Mouse (Mus musculus): ENCODE results near the gene Nlgn1.

The Nlgn1 gene

DNA sequence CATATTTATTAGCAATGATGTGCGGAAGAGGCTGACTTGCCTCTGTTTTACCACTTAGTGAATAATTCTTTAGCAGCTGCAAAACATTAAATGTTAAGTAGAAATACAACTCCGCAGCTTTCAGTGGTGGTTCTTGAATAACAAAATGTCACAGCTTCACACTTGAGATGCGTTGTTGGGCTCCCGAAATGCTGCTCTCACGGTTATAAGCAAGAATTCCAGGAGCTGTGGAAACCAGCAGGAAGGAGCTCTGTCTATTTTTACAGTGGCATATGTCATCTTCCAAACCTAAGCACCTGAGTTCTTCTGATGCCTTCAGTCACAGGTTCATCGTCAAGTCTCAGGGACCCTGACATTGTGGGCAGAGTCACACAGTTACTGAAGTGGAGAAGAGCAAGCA, 556.8 kb downstream of the Nlgn1 start:
- no peak for DNase-seq

DNA sequence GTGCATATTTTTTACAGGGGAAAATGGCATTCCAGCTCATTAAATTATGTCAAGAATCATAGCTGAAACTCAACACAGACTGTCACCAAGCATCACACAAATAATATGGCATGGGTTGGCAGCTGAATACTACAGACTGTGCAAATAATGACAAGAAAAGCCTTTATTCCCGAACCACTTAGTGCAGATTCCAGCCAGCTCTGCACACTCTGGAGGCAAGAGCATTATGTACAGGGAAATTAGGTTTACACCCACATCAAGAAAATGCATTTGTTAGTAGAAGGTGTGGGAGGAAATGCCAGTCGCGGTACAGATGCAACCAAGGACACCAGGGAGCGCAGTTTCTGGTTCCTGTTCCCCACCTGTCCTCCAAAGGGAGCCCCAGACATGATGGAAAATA, 558.4 kb downstream of the Nlgn1 start:
- DNase-seq, result no peak

DNA sequence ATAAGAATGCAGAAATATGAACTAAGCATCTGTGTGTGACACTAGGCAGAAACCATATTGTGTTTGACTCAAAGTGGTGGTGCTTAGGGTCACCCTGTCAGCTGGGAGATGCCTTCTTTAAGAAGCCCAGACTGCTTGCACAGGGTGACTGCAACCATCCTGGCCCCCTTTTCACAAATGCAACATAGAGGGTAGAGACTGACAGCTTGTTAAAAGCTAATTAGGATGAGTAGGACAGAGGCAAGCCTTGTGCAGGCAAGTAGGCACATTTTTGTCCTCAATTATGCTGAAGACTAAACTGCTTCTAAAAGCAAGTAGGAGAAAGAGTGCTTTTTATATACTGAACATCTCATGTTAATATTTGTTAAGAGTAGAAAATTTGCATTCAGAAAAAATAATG, 558.8 kb downstream of the Nlgn1 start:
- DNase-seq, result no peak

DNA sequence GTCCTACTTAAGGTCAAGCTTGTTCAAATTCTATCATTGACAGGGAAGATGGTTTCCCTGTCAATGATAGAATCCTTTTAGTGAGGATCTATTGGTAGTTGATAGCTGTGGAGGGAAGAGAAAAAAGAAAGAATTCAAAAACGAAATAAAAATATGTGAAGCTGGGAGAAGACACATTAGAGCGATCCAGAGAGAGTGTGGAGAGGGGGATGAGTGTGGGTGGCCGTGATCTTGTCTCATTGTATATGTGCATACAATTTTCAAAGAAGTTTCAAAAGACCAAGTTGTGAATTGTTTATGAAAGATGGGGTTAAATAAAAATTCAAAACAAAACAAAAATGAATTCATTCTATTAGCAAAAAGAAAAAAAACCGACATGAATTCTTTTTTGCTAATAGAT, 568.6 kb downstream of the Nlgn1 start:
- no peak for DNase-seq

DNA sequence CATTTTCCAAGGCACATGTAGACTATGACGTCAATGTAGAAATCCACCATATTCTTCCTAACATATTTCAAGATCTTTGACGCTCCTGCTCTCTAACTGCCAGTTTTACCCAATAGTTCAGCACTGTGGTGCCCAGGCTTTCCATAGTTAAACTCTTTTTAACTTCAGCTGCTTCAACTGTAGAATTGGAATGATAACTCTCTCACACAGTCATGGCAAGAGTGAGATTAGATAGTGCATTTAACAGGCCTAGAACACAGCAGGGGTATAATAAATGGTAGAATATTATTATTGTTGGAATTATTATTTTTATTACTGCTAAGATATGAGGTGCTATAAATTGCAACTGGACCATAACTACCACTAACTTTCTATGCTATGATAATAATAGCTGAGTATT, 574.4 kb downstream of the Nlgn1 start:
- no peak for DNase-seq

DNA sequence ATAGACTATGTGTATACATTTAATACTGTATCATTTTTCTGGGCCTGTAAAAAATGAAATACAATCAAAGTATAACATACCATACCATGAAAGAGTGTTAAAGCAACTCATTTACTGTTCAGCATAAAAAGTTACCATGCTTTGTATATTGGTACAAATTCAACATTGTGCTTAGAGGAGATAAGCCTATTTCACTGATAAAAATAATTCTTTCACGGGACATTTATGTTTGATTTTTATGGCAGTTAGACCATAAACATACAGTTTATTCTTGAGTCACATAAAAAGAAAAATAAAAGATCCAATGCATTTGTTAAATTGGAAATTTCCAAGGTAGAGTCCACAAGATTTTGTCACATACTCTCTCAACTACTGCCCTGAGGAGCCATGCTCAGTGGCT, 608.1 kb downstream of the Nlgn1 start:
- no peak for DNase-seq

DNA sequence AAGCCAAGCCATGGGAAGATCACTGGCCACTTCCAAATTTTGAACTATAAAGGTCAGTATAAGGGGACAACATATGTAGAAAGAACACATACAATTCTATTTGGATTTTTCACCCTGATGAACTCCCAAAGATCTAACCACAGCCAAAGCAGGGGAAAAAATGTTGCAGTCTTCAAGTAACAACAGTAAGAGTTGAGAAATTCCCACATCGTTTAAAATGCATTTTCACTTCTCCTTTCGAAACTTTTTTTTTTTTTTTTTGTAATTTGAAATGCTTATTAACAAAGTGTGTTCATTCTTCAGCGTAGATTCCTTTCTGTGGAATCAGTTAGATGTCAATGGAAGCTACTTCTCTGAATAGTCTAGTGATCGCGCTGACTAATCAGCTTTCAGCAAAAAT, 610.8 kb downstream of the Nlgn1 start:
- no peak for DNase-seq

DNA sequence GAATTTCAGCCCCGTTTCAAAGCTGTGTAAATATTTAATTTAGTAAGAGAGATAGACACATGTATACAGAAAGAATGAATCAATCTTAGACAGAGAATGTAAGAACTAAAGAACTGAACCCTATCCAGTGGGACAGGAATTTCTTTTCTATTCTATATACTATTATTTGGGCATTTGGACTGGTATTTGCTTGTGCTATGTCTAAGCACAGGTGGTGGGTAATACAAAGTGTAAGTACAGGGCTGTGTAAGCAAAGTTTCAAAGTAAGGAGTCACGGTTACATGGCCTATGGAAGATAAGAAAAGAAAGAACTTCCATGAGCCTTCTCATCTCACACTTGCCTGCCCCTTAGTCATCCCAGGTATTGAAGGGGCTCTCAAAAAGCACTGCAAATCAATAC, 624.9 kb downstream of the Nlgn1 start:
- no peak for DNase-seq

DNA sequence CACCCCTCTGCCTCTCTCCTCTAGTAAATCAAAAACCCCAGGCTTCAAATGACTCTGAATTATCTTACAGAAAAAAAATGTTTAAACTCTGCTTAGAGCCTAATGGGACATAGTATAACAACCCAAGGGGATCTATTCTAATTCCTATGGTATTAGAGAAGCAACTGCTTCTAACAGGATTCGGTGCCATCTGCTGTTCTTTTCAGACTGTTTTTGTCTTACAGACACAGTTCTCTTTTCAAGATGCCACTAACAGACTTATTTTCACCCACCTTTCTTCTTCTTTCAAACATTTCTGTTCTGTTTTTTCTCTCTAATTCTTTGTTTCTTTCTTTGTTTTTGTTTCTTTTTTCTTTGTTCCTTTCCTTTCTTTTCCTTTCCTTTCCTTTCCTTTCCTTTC, 635.0 kb downstream of the Nlgn1 start:
- no peak for DNase-seq

DNA sequence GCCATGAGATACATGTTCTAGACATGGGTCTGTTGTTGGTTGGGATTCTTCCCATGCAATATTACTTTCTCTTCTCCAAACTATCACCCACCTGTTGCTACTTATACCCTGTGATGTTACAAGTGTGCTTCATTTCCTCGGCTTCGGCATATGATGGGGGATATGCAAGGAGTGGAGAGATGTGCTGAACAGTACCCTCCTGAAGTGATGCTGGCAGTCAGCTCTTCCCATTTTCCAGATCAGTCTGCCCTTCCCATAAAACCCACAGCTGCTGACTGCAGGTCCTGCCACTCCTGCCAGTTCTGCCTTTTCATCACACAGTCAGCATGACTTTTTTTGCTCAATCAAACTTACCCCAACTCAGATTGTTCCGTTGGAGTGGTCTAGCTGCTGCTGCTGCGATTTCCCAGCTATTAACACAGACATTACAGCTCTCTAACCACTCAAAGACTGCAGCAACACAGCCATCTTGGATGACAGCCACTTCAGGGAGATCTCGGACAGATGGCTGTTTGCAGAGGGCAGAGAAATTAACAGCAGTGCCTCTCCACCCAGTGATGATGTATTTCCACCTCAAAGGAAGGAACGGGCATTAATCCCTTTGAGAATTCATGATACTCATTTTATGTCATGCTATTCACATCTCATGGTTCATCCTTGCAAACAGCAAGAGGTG, 643.3 kb downstream of the Nlgn1 start:
- no peak for DNase-seq

DNA sequence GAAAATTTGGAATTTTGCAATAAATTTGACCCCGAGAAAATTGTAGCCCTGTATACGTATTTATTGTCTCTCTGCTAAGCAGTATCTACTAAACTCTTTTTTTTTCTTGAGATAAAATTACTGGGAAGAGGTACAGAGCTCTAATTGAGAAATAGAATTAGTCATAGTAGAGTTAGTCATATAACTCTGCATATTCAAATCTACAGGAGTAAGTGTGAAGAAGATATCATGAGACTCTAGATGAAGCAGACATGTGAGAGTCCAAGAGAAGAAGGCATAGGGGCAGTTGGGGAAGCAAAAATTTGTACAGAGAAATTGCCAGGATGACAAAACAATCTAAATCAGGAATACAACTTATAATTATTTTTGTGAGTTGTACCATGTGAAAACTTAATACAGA, 648.6 kb downstream of the Nlgn1 start:
- DNase-seq, result no peak

DNA sequence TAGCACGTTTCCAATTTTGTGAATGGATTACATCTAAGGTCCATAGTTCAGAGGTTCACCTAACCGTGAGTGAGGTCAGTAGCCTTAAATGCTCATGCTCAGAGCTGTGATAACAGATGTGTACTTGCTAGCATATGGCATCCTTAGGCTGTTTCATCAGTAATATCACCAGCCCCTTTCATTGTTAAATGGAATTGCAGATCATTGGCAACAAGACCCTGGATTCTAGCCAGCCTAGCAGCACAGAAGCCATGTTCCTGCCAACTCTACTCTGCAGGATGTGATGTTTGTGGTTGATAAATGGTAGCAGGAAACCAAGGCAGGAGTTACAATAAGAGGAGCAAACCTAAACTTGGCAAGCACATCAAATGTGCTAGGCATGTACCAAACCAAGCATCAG, 652.9 kb downstream of the Nlgn1 start:
- peak; percentile 54 for DNase-seq

DNA sequence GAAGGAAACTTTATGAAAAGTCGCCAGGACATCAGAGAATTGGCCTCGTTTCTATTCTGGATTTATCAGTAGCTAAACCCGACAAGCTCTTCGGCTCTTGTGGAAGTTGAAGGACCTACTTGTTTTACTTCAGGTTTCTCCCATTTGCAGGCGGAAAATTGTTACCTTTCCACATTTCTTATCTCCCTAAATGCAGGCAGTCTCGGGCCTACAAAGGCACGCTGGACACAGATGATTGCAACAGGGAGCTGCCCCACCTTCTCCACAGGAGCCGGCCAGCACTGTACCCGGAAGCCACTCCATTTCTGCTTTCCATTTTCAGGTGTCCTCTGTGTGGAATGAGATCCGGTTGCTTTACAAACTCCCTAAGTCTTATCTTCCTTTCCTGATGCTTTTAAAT, 656.4 kb downstream of the Nlgn1 start:
- DNase-seq, result no peak

DNA sequence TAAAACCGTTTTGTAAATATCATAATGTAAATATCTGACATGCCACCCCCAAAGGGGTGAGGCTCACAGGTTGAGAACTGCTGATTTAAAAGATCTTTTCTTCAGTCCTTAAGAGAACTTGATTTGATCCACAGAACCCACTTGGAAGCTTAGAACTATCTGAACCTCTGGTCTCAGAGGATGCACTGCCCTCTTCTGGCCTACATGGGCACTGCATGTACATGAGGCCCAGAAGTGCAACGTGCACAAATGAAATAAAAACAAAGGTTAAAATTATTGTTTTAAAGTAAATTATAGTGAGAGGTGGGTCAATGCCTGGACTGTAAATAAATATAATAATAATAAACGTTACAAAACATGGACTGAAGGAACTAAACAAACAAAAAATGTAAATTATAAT, 657.2 kb downstream of the Nlgn1 start:
- DNase-seq, result peak; percentile 8

DNA sequence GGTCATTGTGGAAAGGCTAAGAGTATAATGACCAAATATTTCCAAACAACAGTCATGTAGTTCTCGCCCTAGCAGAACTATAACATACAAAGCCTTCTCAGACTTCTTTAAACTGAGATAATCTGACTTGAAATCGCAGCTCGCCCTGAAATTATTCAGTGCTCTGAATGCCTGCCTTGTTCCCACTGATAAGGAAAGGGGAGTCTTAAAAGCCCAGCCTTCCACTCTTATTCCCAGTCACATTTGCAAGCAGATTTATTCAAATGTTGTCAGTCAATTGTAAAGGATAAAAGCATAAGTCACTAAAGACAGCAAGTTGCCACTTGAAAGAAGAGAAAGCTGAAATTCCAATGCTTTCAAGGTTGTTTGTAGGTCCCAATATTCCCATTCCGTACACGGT, 658.9 kb downstream of the Nlgn1 start:
- DNase-seq, result no peak

DNA sequence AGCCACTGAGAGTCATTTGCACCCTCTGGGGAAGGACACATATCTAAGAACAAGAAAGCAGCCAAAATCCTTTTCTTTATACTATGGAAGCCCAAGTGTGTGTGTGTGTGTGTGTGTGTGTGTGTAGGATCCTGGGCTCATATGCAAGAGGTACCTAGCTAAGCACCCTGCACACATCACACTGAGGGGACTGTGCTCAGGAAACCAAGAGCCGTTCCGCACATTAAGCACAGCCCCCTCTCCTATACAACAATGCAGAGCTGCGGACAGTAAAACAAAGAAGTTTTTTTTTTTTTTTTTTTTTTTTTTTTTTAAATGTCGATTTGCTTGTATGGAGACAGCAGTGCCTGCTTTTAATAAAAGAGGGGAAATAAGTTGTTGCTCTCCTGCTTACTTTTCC, 659.5 kb downstream of the Nlgn1 start:
- no peak for DNase-seq

DNA sequence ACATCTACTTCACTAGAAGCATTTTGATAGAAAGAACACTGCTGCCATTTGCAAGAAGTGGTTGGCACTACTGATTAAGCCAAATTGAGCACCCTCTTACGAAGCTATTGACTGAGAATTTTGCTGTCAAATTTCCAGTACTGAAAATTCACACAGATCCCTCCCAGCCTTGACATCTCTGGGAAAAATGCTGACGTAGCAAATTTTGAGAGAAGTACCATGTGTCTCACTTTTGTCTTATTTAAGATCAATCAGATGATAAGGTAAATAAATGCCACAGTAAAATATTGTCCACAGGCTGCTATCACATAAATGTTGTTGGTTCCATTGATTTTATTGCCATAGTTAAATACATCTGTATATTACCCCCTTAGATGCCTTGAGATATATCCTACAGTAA, 668.8 kb downstream of the Nlgn1 start:
- DNase-seq, result no peak

DNA sequence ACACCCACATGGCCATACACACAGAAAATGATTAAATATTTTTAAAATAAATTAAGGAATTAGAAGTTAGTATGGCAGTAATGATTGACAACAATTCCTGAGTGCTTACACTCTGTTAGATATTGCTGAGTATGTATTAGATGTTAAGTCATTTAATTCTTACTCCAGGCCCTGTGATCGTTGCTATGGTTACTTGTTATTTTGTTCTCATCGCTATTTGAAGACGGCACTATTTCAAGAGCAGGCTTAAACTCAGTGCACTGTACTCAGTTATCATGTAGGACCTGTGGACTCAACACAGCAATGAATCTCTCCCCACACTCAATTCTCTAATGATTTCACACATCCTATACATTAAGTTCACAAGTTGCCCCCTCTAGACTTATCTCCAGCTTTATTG, 672.0 kb downstream of the Nlgn1 start:
- no peak for DNase-seq

DNA sequence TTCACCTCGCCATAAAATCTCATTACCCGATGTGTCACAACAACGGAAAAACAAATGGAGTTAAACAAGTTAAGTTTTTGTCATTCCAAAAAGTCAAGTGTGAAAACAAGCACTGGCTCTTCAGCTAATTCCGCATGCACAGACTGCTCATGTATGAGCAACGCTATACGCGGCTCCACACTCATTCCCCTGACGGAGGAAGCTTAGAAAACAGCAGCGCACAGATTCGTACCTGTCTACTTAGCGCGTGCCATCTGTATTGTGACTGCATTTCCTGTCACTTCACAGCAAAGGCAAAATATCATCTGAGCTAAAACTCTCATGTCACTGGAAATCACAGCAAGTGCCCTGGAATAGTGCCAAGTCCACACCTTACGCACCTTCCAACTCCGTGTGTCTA, 674.3 kb downstream of the Nlgn1 start:
- no peak for DNase-seq

DNA sequence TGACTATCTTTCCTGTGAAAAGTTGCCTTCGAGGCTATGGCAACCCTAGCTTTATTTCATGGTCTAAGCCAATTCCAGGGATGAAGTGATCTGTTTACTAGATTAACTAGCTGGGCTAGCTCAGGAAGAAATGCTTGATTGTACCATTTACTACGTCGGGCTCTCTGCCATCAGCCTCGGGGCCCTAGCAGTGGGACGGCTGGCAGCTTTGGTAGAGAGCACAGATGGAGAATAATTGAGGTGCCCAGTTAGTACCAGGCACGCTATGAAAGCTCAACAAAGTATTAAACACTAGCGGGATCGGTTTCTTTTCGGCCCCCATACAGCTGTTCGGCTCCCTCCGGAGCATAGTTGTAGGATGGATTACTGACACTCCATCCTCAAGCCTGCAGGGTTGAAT, 675.2 kb downstream of the Nlgn1 start:
- no peak for DNase-seq

DNA sequence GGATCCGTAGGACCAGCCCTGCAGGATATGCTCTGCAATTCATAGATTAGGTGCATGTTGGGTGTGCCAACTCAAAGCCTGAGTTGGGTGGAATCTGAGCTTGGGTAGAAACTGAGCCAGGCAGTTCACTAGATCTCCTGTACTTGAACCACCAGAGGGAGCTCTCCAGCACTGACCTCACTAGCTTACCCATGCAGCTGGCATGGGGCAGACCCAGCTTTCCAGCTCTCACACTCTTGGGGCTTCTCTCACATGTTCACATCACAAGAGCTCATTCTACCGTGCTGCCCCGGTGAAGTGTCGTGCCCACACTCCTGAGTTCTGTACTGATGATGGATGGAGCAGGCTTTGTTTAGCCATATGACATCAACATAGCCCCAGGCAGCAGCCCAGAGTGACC, 679.2 kb downstream of the Nlgn1 start:
- DNase-seq, result peak; percentile 40

DNA sequence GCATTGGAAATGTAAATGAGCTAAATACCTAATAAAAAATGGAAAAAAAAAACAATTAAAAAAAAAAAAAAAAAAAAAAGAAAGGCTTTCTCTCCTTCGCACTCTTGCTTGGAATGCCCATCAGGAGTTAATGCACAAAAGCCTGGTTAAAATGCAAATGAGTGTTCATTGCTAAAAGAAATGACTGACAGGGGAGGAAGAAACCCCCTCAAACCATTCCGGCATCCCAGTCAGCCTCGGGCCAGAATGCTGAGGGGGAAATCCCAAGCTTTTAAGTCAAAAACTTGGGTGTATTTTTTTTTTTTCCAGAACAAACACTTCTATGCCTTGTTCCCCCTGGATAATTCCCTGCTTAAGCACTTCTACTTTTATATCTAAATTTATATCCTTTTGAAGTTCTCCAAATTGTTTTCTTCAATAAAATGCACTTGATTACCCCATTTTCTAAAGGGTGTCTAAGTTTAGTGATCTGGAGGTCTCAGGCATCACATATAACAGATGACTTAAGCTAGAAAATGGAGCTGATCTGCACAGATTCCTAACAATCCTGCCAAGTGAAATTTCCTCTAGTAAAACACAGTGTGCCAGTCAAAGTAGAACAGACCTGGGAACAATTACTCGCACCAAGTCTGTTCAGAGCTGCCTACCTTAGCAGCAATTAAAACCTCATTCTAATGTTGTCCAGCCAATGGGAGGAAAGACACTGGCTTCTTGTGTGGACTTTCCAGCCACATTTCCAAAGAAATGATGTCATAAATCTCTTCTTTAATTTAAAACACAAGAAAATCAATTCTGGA, 686.2 kb downstream of the Nlgn1 start:
- no peak for DNase-seq

DNA sequence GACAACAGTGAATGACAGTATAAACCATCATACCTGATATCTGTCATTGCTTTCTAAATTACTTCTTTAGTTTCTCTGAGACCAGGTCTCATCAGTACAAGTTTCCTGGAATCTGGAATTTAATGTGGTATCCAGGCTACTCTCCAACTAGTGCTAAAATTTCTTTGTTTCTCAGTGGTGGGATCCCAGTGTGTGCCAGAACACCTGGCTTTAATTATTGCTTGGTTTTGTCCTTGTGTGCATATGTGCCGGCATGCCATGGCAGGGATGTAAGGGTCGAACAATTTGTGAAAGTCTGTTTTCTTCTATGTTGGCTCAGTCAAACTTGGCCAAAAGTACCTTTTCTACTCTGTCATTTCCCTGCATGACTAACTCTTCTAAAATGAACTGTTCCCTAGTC, 703.1 kb downstream of the Nlgn1 start:
- DNase-seq, result no peak

DNA sequence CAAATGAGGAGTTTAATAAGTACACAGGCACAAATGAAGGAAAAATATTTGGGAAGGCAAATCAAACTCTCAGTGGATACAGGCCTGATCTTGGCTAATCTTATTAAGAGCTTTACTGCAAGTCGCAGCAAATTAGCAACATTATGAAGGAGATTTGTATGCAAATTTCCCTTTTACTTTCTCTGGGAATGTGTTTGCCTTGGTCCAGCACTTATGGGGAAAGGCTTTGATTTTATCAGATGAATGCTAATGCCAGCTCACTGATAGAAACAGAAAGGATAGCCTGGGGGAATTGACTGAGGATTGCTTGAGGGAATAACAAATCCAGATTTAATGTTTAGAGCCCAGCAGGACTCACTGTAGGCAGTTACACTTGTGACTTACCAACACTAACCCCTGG, 725.7 kb downstream of the Nlgn1 start:
- no peak for DNase-seq

DNA sequence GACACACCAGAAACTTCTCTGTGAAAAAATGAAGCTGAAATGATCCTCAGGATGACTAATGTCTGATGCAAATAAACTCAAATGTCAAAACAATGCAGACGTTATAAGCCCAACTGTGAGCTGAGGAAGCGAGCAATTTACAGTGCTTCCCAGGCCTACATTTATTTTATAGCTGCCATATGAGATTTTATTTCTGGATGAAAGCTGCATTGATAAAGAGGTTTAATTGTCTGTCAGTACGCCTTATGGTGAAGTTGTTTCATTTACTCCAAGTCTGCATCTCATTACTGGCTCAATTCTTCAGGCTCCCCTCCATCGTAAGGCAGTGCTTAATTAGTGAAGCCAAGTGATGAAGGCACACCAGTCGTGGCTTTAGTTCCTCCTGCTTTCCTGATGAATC, 734.7 kb downstream of the Nlgn1 start:
- DNase-seq, result no peak
